Mouse (Mus musculus): ENCODE measurements around the gene Rbm20. TPM values are rescaled to one million over a fixed set of nuclear protein-coding genes. Genes with fewer than 3 reads are reported as not detected.

Gene Rbm20
- polyA plus RNA-seq, 1 experiment from 2014 or later: 2.7 TPM

GRCm38 (mm10) chr19:53697376-53698126 is 20.4 kb downstream of the Rbm20 start:
- Histone ChIP-seq H3K36me3 (ENCODE audit: control insufficient read depth, insufficient read depth, low read length) (no peaks in the 10 kb centered on the region), H3K9me3 (ENCODE audit: control insufficient read depth, low read length) (no peaks in the 10 kb centered on the region), H3K27me3 (ENCODE audit: control insufficient read depth, insufficient read depth, low read length) (no peaks in the 10 kb centered on the region), H3K4me2 (ENCODE audit: low read depth, severe bottlenecking) (no peak overlapping the region), H3K4me1 (ENCODE audit: control insufficient read depth, insufficient read depth, low read length) (peaks cover 10% of the 10 kb centered on the region; the same call in 1 of the 2 replicates), H3K4me3 (ENCODE audit: low read depth, low read length) (no peak overlapping the region), H3K27ac (replicated peaks; ENCODE audit: low read depth, low read length) (no peak overlapping the region), H3K9ac (ENCODE audit: low read length) (no peak overlapping the region)
- WGBS: 52% methylated on average over 24 of the region's 24 CpGs
- ATAC-seq (ENCODE audit: insufficient number of reproducible peaks, low FRiP score, low TSS enrichment, low read depth) (no peak), DNase-seq (ENCODE audit: low spot score) (no peak)

GRCm38 (mm10) chr19:53699671-53700070 is 22.6 kb downstream of the Rbm20 start:
- H3K9me3 ChIP-seq (ENCODE audit: control insufficient read depth, low read length): no peaks in the 10 kb centered on the region
- no peak; the same call in 1 of the 2 replicates for ATAC-seq (ENCODE audit: insufficient number of reproducible peaks, low FRiP score, low TSS enrichment, low read depth)
- H3K36me3 ChIP-seq (ENCODE audit: control insufficient read depth, insufficient read depth, low read length): no peaks in the 10 kb centered on the region
- no peaks in the 10 kb centered on the region for H3K27me3 ChIP-seq (ENCODE audit: control insufficient read depth, insufficient read depth, low read length)
- no peak overlapping the region for H3K27ac ChIP-seq (replicated peaks; ENCODE audit: low read depth, low read length)
- WGBS: 12% methylated on average over 7 of the region's 7 CpGs
- H3K9ac ChIP-seq (ENCODE audit: low read length): no peak overlapping the region
- H3K4me1 ChIP-seq (ENCODE audit: control insufficient read depth, insufficient read depth, low read length): peaks cover 10% of the 10 kb centered on the region; the same call in 1 of the 2 replicates
- peak overlapping the region; percentile 7; the same call in 1 of the 2 replicates for H3K4me2 ChIP-seq (ENCODE audit: low read depth, severe bottlenecking)
- H3K4me3 ChIP-seq (ENCODE audit: low read depth, low read length): no peak overlapping the region
- DNase-seq (ENCODE audit: low spot score): peak; percentile 58

- H3K27ac ChIP-seq (replicated peaks; ENCODE audit: low read depth, low read length): no peak overlapping the region
- no peaks in the 10 kb centered on the region for H3K36me3 ChIP-seq (ENCODE audit: control insufficient read depth, insufficient read depth, low read length)
- H3K4me1 ChIP-seq (ENCODE audit: control insufficient read depth, insufficient read depth, low read length): peaks cover 10% of the 10 kb centered on the region; the same call in 1 of the 2 replicates
- H3K9me3 ChIP-seq (ENCODE audit: control insufficient read depth, low read length): no peaks in the 10 kb centered on the region
- no peak overlapping the region for H3K9ac ChIP-seq (ENCODE audit: low read length)
- H3K4me2 ChIP-seq (ENCODE audit: low read depth, severe bottlenecking): no peak overlapping the region
- DNase-seq (ENCODE audit: low spot score) (no peak), ATAC-seq (ENCODE audit: insufficient number of reproducible peaks, low FRiP score, low TSS enrichment, low read depth) (no peak)
- no peaks in the 10 kb centered on the region for H3K27me3 ChIP-seq (ENCODE audit: control insufficient read depth, insufficient read depth, low read length)
- H3K4me3 ChIP-seq (ENCODE audit: low read depth, low read length): no peak overlapping the region
- WGBS: 92% methylated on average over 9 of the region's 9 CpGs
Observed at GRCm38 (mm10) chr19:53701434-53701833, 24.3 kb downstream of the Rbm20 start.

GRCm38 (mm10) chr19:53704895-53705823 is 28.1 kb downstream of the Rbm20 start:
- ATAC-seq (ENCODE audit: insufficient number of reproducible peaks, low FRiP score, low TSS enrichment, low read depth): peak; percentile 83
- Histone ChIP-seq H3K27me3 (ENCODE audit: control insufficient read depth, insufficient read depth, low read length) (no peaks in the 10 kb centered on the region), H3K36me3 (ENCODE audit: control insufficient read depth, insufficient read depth, low read length) (no peaks in the 10 kb centered on the region), H3K27ac (replicated peaks; ENCODE audit: low read depth, low read length) (no peak overlapping the region), H3K4me2 (ENCODE audit: low read depth, severe bottlenecking) (peak overlapping the region; percentile 55), H3K9ac (ENCODE audit: low read length) (peak overlapping the region; percentile 54), H3K9me3 (ENCODE audit: control insufficient read depth, low read length) (no peaks in the 10 kb centered on the region), H3K4me1 (ENCODE audit: control insufficient read depth, insufficient read depth, low read length) (0 out of 2 replicates have a peak, but pooled peaks cover 1% of the 10 kb centered on the region), H3K4me3 (ENCODE audit: low read depth, low read length) (peak overlapping the region; percentile 24)
- WGBS: 3% methylated on average over 27 of the region's 29 CpGs
- DNase-seq (ENCODE audit: low spot score): peak; percentile 88

- no peaks in the 10 kb centered on the region for H3K27me3 ChIP-seq (ENCODE audit: control insufficient read depth, insufficient read depth, low read length)
- 87% methylated on average over 11 of the region's 11 CpGs for WGBS
Observed at GRCm38 (mm10) chr19:53708401-53708800, 31.3 kb downstream of the Rbm20 start.

GRCm38 (mm10) chr19:53710861-53711260 is 33.8 kb downstream of the Rbm20 start:
- 31% methylated on average over 4 of the region's 4 CpGs for WGBS
- H3K27ac ChIP-seq (replicated peaks; ENCODE audit: low read depth, low read length): no peak overlapping the region
- H3K4me3 ChIP-seq (ENCODE audit: low read depth, low read length): no peak overlapping the region
- ATAC-seq (ENCODE audit: insufficient number of reproducible peaks, low FRiP score, low TSS enrichment, low read depth) (no peak), DNase-seq (ENCODE audit: low spot score) (no peak)
- no peak overlapping the region for H3K9ac ChIP-seq (ENCODE audit: low read length)
- no peak overlapping the region for H3K4me2 ChIP-seq (ENCODE audit: low read depth, severe bottlenecking)
- H3K36me3 ChIP-seq (ENCODE audit: control insufficient read depth, insufficient read depth, low read length): no peaks in the 10 kb centered on the region
- H3K27me3 ChIP-seq (ENCODE audit: control insufficient read depth, insufficient read depth, low read length): no peaks in the 10 kb centered on the region
- peaks cover 3% of the 10 kb centered on the region; the same call in 1 of the 2 replicates for H3K4me1 ChIP-seq (ENCODE audit: control insufficient read depth, insufficient read depth, low read length)
- no peaks in the 10 kb centered on the region for H3K9me3 ChIP-seq (ENCODE audit: control insufficient read depth, low read length)

More at GRCm38 (mm10) chr19:53708401-53708800, 31.3 kb downstream of the Rbm20 start:
- no peak overlapping the region for H3K4me2 ChIP-seq (ENCODE audit: low read depth, severe bottlenecking)
- no peak overlapping the region for H3K9ac ChIP-seq (ENCODE audit: low read length)
- H3K9me3 ChIP-seq (ENCODE audit: control insufficient read depth, low read length): no peaks in the 10 kb centered on the region
- ATAC-seq (ENCODE audit: insufficient number of reproducible peaks, low FRiP score, low TSS enrichment, low read depth): no peak
- H3K4me3 ChIP-seq (ENCODE audit: low read depth, low read length): no peak overlapping the region
- no peak overlapping the region for H3K27ac ChIP-seq (replicated peaks; ENCODE audit: low read depth, low read length)
- H3K36me3 ChIP-seq (ENCODE audit: control insufficient read depth, insufficient read depth, low read length): no peaks in the 10 kb centered on the region
- DNase-seq (ENCODE audit: low spot score): no peak
- peaks cover 3% of the 10 kb centered on the region; the same call in 1 of the 2 replicates for H3K4me1 ChIP-seq (ENCODE audit: control insufficient read depth, insufficient read depth, low read length)

- Histone ChIP-seq H3K4me1 (ENCODE audit: control insufficient read depth, insufficient read depth, low read length) (peaks cover 3% of the 10 kb centered on the region; the same call in 1 of the 2 replicates), H3K27ac (replicated peaks; ENCODE audit: low read depth, low read length) (no peak overlapping the region)
- 21% methylated on average over 8 of the region's 8 CpGs for WGBS
Observed at GRCm38 (mm10) chr19:53711261-53711890, 34.3 kb downstream of the Rbm20 start.

More at GRCm38 (mm10) chr19:53711261-53711890, 34.3 kb downstream of the Rbm20 start:
- ATAC-seq (ENCODE audit: insufficient number of reproducible peaks, low FRiP score, low TSS enrichment, low read depth) (no peak), DNase-seq (ENCODE audit: low spot score) (no peak)
- Histone ChIP-seq H3K36me3 (ENCODE audit: control insufficient read depth, insufficient read depth, low read length) (no peaks in the 10 kb centered on the region), H3K4me3 (ENCODE audit: low read depth, low read length) (no peak overlapping the region), H3K27me3 (ENCODE audit: control insufficient read depth, insufficient read depth, low read length) (no peaks in the 10 kb centered on the region), H3K4me2 (ENCODE audit: low read depth, severe bottlenecking) (no peak overlapping the region), H3K9me3 (ENCODE audit: control insufficient read depth, low read length) (no peaks in the 10 kb centered on the region), H3K9ac (ENCODE audit: low read length) (no peak overlapping the region)

Measured in limb, embryonic 11.5 days (tissue).